Mouse (Mus musculus): ENCODE results near the gene Svop.

DNA sequence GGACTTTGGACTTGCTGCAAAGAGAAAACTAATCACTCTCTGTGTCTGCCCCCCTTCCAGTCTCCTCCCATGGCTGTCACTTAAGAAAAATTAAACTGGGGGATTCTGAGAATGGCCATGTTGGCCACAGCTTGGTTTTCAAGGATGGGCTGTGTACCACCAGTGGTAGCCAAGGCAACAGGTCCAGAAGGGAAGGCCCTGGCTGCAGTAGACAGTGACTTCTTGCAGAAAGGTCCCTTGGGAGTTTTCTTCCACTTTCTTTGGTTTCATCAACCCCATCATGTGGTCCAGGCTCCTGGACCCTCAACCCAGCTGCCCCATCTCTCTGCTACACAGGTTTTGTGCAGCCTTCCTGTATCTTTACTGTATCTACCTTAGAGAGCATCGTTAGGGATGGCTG lies 50.5 kb downstream of the Svop start:
- TF ChIP-seq CTCF (IDR thresholded peaks at IDR 0.05 in 2 of 3, conservative IDR thresholded peaks at IDR 0.05 in 1 of 3; ENCODE audit: control insufficient read depth in 1 of 3, insufficient read depth in 1 of 3, low read depth in 2 of 3, low read length in 3 of 3, poor library complexity in 1 of 3, severe bottlenecking in 1 of 3): no peak
- no peak for TF ChIP-seq MYB (IDR thresholded peaks at IDR 0.05; ENCODE audit: low read depth, low read length)
- no peak for TF ChIP-seq POLR2AphosphoS2 (IDR thresholded peaks at IDR 0.05; ENCODE audit: low read length)
- no peak for TF ChIP-seq JUND (IDR thresholded peaks at IDR 0.05; ENCODE audit: low read depth, low read length)
- no peak for TF ChIP-seq MAFK (IDR thresholded peaks at IDR 0.05; ENCODE audit: borderline replicate concordance, low read depth, low read length)
- TF ChIP-seq USF1 (IDR thresholded peaks at IDR 0.05; ENCODE audit: low read depth, low read length): no peak
- no peak for TF ChIP-seq NRF1 (IDR thresholded peaks at IDR 0.05; ENCODE audit: insufficient read depth, low read depth, low read length, poor library complexity, severe bottlenecking)
